Mouse (Mus musculus) liver, embryonic 14.5 days (tissue): ENCODE results near the gene Map4k3. TPM values are rescaled to one million over a fixed set of nuclear protein-coding genes. Genes with fewer than 3 reads are reported as not detected.
"Not testable (repeated sequence)": the region's sequence is repeated elsewhere in the genome, so short reads cannot be mapped to it uniquely, and the experiment has no call there.

Source experiments
- ATAC-seq: fragments of 200-750 bp; cut with Nextera tagmentation; 2 replicates; pipeline ENCODE4 v1.8.0; 2017; ENCODE audit warnings: moderate number of reproducible peaks, mild to moderate bottlenecking, moderate library complexity; ENCODE audit not compliant: insufficient read depth
- DNase-seq, 3 experiments: peaks; one replicate each; pipeline ENCODE4 v3.0.0-alpha.2; 2012 to 2013; ENCODE audit warnings: low read depth in 3 of 3, low spot score in 3 of 3
- H3K27ac ChIP-seq: fragments of 300-500 bp; sonication (generic); 2 replicates; pipeline ENCODE4 v1.5.1; 2014; ENCODE audit warnings: moderate library complexity, mild to moderate bottlenecking, control low read depth, inconsistent platforms
- H3K27me3 ChIP-seq: fragments of 300-500 bp; sonication (generic); 2 replicates; pipeline ENCODE4 v1.6.1; 2014; ENCODE audit warnings: mild to moderate bottlenecking, low read length, moderate library complexity; ENCODE audit not compliant: control insufficient read depth, insufficient read depth
- H3K36me3 ChIP-seq: fragments of 300-500 bp; sonication (generic); replicated peaks from 2 replicates; pipeline ENCODE4 v1.6.1; 2014; ENCODE audit warnings: low read depth; ENCODE audit not compliant: control insufficient read depth, insufficient read depth
- H3K4me1 ChIP-seq, 2 experiments: fragments of 200-500 bp in 1 of 2; fragments of 300-500 bp in 1 of 2; sonication (generic) in 1 of 2; replicated peaks; 2 replicates each; pipeline ENCODE4 v1.6.1; 2012 to 2014; ENCODE audit warnings: antibody characterized with exemption in 1 of 2, inconsistent platforms in 1 of 2, low read length in 1 of 2; ENCODE audit not compliant: control insufficient read depth in 2 of 2, insufficient read depth in 2 of 2
- H3K4me2 ChIP-seq: fragments of 300-500 bp; sonication (generic); 2 replicates; pipeline ENCODE4 v1.6.1; 2014; ENCODE audit warnings: low read depth, mild to moderate bottlenecking, control low read depth, moderate library complexity
- H3K4me3 ChIP-seq, 2 experiments: fragments of 200-500 bp in 1 of 2; fragments of 300-500 bp in 1 of 2; sonication (generic) in 1 of 2; 2 replicates each; pipeline ENCODE4 v1.5.1; 2012 to 2014; ENCODE audit warnings: low read depth in 2 of 2, low read length in 2 of 2, mild to moderate bottlenecking in 2 of 2, control low read depth in 1 of 2, inconsistent platforms in 1 of 2, moderate library complexity in 1 of 2; ENCODE audit not compliant: insufficient read depth in 1 of 2
- H3K9ac ChIP-seq: fragments of 300-500 bp; sonication (generic); replicated peaks from 2 replicates; pipeline ENCODE4 v1.6.1; 2014; ENCODE audit warnings: mild to moderate bottlenecking, control low read depth, moderate library complexity
- H3K9me3 ChIP-seq: fragments of 300-500 bp; sonication (generic); 2 replicates; pipeline ENCODE4 v1.6.1; 2016; ENCODE audit warnings: low read length, mixed read lengths; ENCODE audit not compliant: control insufficient read depth
- CTCF ChIP-seq: IDR thresholded peaks from 2 replicates; pipeline ENCODE4 v1.5.1; 2016; ENCODE audit warnings: antibody characterized with exemption, low read depth, control low read depth
- EP300 ChIP-seq: IDR thresholded peaks from 2 replicates; pipeline ENCODE4 v1.6.1; 2016; ENCODE audit warnings: antibody characterized with exemption, low read depth
- WGBS: fragments of 180-500 bp; shearing (Covaris S2); extraction: QIAGEN DNeasy Blood & Tissue Kit; methylation state at CpG from one replicate; pipeline ENCODE4 v1.1.7; 2014; ENCODE audit not compliant: insufficient replicate concordance; 5-methylcytosine and 5-hydroxymethylcytosine counted together
- polyA plus RNA-seq, 2 experiments: library from polyadenylated mRNA; depleted of rRNA in 1 of 2; stranded (reverse) in 1 of 2; unstranded in 1 of 2; fragments of >200 nt; fragmentation: Nextera tagmentation in 1 of 2; extraction: Ambion mirVana in 1 of 2; gene quantifications; 2 replicates each; pipeline versions ENCODE4 v1.2.1 to v1.2.3; 2012 to 2014

The Map4k3 gene
- polyA plus RNA-seq, 2 experiments = 4.0 to 4.3 TPM

DNA sequence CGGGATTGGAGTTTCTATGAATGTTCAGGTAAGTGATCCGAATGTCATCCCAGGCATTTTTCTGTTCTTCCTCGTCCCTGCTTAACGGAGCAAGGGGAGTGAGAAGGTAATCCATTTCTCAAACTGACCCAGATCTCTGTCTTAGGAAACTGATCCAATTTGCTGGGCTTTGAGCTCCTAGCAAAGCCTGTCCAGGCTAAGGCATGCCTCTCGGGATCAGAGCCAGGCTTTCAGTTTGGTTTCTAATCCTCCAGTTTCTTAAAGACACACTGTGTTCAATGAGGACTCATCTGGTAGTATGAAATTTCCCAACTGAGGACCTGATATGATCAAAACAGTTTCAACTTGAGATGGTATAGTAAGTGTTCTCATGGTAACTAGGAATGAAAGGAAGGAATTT lies 11.1 kb upstream of the Map4k3 start:
- H3K27me3 ChIP-seq = no peaks in the 10 kb centered on the region
- H3K4me1 ChIP-seq = no peaks in the 10 kb centered on the region
- no peaks in the 10 kb centered on the region for H3K9me3 ChIP-seq
- no peak overlapping the region for H3K9ac ChIP-seq
- no peaks in the 10 kb centered on the region for H3K36me3 ChIP-seq
- DNase-seq (no peak), ATAC-seq (no peak)
- no peak overlapping the region for H3K4me2 ChIP-seq
- H3K4me3 ChIP-seq = no peak overlapping the region
- H3K27ac ChIP-seq = no peak overlapping the region
- WGBS = 63% methylated on average over 5 of the region's 5 CpGs
- TF ChIP-seq CTCF (no peak), EP300 (no peak)

DNA sequence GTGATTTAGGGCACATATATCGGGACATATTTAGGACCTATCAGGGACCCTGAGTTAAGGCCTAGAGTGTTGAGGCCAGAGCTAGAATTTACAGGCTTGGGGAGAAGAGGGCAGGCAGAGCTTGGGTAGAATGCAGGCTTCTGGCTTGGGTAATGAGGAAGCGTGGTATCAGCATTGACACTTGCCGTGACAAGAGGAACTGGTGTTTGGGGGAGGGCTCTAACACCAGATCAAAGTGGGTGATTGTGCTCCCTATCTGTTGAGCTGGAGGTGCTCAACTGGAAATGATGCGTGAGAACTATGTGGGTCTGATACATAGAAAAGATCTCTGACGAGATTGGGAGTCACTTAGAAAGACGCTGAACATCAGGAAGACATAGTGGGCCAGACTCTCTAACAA lies 6.4 kb upstream of the Map4k3 start:
- H3K36me3 ChIP-seq = no peaks in the 10 kb centered on the region
- WGBS = 23% methylated on average over 6 of the region's 6 CpGs
- ATAC-seq = no peak

DNA sequence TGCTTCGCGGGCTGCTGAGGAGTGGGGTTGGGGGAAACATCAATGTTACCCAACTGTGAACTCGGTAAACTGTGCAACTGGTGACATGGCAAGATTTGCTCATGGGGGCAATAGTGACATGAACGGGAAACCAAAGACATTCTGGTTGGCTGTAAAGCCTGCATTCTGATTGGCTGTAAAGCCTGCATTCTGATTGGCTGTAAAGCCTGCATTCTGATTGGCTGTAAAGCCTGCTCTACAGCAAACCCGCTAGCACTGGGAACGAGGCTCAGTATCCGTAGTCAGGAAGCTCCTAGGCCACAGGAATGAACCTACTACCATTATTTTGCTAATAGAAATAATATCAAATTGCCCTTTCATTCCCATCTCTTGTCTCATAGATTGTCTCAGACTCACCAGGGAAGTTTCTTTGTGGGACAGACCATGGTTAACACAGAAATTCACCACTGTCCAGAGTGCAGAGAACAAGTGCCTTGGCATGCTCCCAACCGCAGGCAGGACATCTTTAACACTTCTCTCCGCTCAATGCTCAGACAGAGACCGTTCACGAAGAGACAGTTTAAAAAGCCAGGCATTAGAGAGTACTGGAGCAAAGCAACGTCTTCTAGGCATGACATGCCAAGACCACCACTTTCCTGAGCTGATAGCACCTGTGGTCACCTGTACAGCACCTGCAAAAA lies 5.0 kb upstream of the Map4k3 start:
- ATAC-seq (no peak), DNase-seq (no peak)
- Histone ChIP-seq H3K4me3 (no peak overlapping the region), H3K9ac (no peak overlapping the region), H3K27ac (no peak overlapping the region), H3K4me2 (no peak overlapping the region), H3K36me3 (no peaks in the 10 kb centered on the region), H3K9me3 (no peaks in the 10 kb centered on the region), H3K4me1 (peaks cover 0 to 2% of the 10 kb centered on the region in 2 experiments; a peak in 2 of 4 replicates), H3K27me3 (peaks cover under 1% of the 10 kb centered on the region)
- TF ChIP-seq CTCF (no peak), EP300 (no peak)
- 70% methylated on average over 12 of the region's 12 CpGs for WGBS

More for the DNA sequence above, 6.4 kb upstream of the Map4k3 start:
- Histone ChIP-seq H3K27me3 (no peaks in the 10 kb centered on the region), H3K4me1 (no peaks in the 10 kb centered on the region), H3K4me2 (no peak overlapping the region), H3K9me3 (no peaks in the 10 kb centered on the region), H3K9ac (no peak overlapping the region), H3K4me3 (no peak overlapping the region), H3K27ac (no peak overlapping the region)
- no peak for DNase-seq
- no peak for TF ChIP-seq CTCF
- TF ChIP-seq EP300 = no peak

DNA sequence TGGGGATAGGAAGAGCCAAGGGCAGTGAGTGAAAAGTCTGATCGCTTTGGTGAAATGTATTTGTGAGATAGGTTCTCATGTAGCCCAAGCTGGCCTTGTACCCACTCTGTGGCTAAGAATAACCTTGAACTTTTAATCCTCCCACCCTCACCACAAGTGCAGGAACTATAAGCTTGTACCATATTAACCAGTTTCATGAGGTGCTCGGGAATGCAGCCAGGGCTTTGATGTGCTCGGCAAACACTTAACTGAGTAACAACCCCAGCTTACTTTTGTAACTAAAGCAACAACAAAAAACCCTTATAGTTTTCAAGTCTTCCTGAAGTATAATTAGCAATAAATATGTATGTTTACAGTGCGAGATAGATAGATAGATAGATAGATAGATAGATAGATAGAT lies 4.0 kb upstream of the Map4k3 start:
- H3K36me3 ChIP-seq = no peaks in the 10 kb centered on the region
- ATAC-seq = no peak
- 58% methylated on average over 4 of the region's 4 CpGs for WGBS
- no peak for TF ChIP-seq CTCF
- H3K4me1 ChIP-seq = peaks cover 0 to 2% of the 10 kb centered on the region in 2 experiments; a peak in 2 of 4 replicates
- no peak overlapping the region for H3K4me2 ChIP-seq
- no peaks in the 10 kb centered on the region for H3K9me3 ChIP-seq
- no peak overlapping the region for H3K4me3 ChIP-seq
- H3K27ac ChIP-seq = no peak overlapping the region
- H3K9ac ChIP-seq = no peak overlapping the region
- no peak for DNase-seq
- peaks cover 4% of the 10 kb centered on the region for H3K27me3 ChIP-seq

DNA sequence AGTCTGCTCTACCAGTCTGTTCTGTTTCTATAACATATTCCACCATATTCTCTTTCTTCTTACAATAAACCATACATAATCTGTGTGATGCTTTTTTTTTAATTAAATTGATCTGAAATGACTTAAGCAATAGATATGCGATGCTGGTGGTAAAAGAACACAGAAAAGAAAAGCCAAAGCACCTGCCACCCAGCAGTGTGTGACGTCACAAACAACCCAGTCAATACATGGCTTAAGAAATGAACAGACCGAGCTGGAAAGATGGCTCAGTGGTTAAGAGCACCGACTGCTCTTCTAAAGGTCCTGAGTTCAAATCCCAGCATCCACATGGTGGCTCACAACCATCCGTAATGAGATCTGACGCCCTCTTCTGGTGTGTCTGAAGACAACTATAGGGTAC lies 2.0 kb upstream of the Map4k3 start:
- not testable (repeated sequence) for H3K4me3 ChIP-seq, DNase-seq, ATAC-seq, H3K9ac ChIP-seq, H3K9me3 ChIP-seq, H3K36me3 ChIP-seq, H3K4me2 ChIP-seq, H3K27ac ChIP-seq, H3K27me3 ChIP-seq
- 70% methylated on average over 6 of the region's 6 CpGs for WGBS
- peaks cover 5 to 11% of the 10 kb centered on the region in 2 experiments for H3K4me1 ChIP-seq
